Mouse (Mus musculus) liver, adult 2 months (tissue): ENCODE data around the gene Ackr4.

Source experiments
- CTCF ChIP-seq: fragments of 200-500 bp; IDR thresholded peaks from 2 replicates; pipeline ENCODE4 v1.5.1; 2011; ENCODE audit warnings: low read depth, low read length, control low read depth
- POLR2A ChIP-seq: fragments of 200-500 bp; IDR thresholded peaks from 2 replicates; pipeline ENCODE4 v1.6.1; 2011; ENCODE audit warnings: low read length, control low read depth; ENCODE audit not compliant: insufficient read depth; ENCODE audit errors: extremely low read depth

DNA sequence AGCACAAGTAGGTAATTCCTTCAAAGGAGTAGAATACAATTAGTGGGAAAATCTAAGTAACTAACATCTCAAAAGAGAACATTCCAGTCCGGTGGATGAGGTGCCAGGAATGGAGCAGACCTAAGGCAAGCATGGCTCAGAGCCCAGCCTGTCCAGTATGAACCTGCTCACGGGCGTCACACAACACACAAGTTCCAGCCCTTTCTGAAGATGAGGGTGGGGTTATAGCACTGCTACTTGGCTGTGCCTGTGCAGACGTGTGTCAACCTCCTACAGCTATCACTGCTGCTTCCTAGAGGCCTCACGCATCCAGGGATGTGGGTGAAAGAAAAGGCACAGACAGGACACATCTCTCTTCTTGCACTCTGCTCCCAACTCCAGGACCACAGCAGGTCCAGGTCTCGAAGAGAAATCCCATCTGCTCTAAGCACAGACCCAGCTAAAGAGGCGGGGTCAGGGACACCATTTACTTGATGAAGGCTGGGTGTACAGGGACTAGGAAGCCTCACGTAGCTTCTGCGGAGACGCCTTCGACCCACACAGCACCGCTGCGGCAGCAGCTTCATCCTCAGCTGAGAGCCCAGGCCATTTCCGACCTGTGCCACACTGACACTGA, 28.5 kb upstream of the Ackr4 start:
- TF ChIP-seq POLR2A (no peak), CTCF (no peak)
